Mouse (Mus musculus): ENCODE data around the gene Arcn1. TPM values are rescaled to one million over a fixed set of nuclear protein-coding genes. Genes with fewer than 3 reads are reported as not detected.
"Not testable (repeated sequence)": the region's sequence is repeated elsewhere in the genome, so short reads cannot be mapped to it uniquely, and the experiment has no call there.

Arcn1 gene
- polyA plus RNA-seq, 1 experiment from 2014 or later, result 98.1 TPM

GRCm38 (mm10) chr9:44798298-44798697 lies 30.7 kb upstream of the Arcn1 start:
- WGBS, result 37% methylated on average over 7 of the region's 7 CpGs

GRCm38 (mm10) chr9:44792842-44793241 lies 25.2 kb upstream of the Arcn1 start:
- no peak overlapping the region for H3K27ac ChIP-seq (replicated peaks)
- DNase-seq (ENCODE audit: low spot score) (no peak), ATAC-seq (ENCODE audit: low FRiP score, low TSS enrichment) (no peak)
- TF ChIP-seq CTCF (IDR thresholded peaks at IDR 0.05; ENCODE audit: low read depth), result no peak
- TF ChIP-seq EP300 (optimal IDR thresholded peaks at IDR 0.05), result no peak
- no peaks in the 10 kb centered on the region for H3K4me1 ChIP-seq (replicated peaks; ENCODE audit: control insufficient read depth, insufficient read depth)
- H3K9ac ChIP-seq (ENCODE audit: low read length), result no peak overlapping the region
- peaks cover 20% of the 10 kb centered on the region for H3K36me3 ChIP-seq (ENCODE audit: control insufficient read depth, insufficient read depth, low read length)
- no peaks in the 10 kb centered on the region for H3K27me3 ChIP-seq (ENCODE audit: control insufficient read depth, insufficient read depth, low read length)
- H3K9me3 ChIP-seq (ENCODE audit: control insufficient read depth, low read length), result no peaks in the 10 kb centered on the region
- no peak overlapping the region for H3K4me3 ChIP-seq (ENCODE audit: low read depth, low read length)
- no peak overlapping the region for H3K4me2 ChIP-seq (replicated peaks; ENCODE audit: low read depth)
- 80% methylated on average over 9 of the region's 9 CpGs for WGBS

More at GRCm38 (mm10) chr9:44798298-44798697, 30.7 kb upstream of the Arcn1 start:
- DNase-seq (ENCODE audit: low spot score) (no peak), ATAC-seq (ENCODE audit: low FRiP score, low TSS enrichment) (no peak)
- Histone ChIP-seq H3K36me3 (ENCODE audit: control insufficient read depth, insufficient read depth, low read length) (no peaks in the 10 kb centered on the region), H3K4me3 (ENCODE audit: low read depth, low read length) (no peak overlapping the region), H3K9me3 (ENCODE audit: control insufficient read depth, low read length) (no peaks in the 10 kb centered on the region), H3K4me2 (replicated peaks; ENCODE audit: low read depth) (peak overlapping the region; percentile 96; the same call in 1 of the 2 replicates), H3K9ac (ENCODE audit: low read length) (no peak overlapping the region), H3K4me1 (replicated peaks; ENCODE audit: control insufficient read depth, insufficient read depth) (no peaks in the 10 kb centered on the region), H3K27me3 (ENCODE audit: control insufficient read depth, insufficient read depth, low read length) (no peaks in the 10 kb centered on the region), H3K27ac (replicated peaks) (no peak overlapping the region)
- no peak for TF ChIP-seq EP300 (optimal IDR thresholded peaks at IDR 0.05)
- no peak for TF ChIP-seq CTCF (IDR thresholded peaks at IDR 0.05; ENCODE audit: low read depth)

- DNase-seq (ENCODE audit: low spot score) (peak; percentile 96), ATAC-seq (ENCODE audit: low FRiP score, low TSS enrichment) (peak; percentile 99)
- no peaks in the 10 kb centered on the region for H3K9me3 ChIP-seq (ENCODE audit: control insufficient read depth, low read length)
- H3K9ac ChIP-seq (ENCODE audit: low read length), result peak overlapping the region; percentile 77
- no peaks in the 10 kb centered on the region for H3K27me3 ChIP-seq (ENCODE audit: control insufficient read depth, insufficient read depth, low read length)
- H3K4me1 ChIP-seq (replicated peaks; ENCODE audit: control insufficient read depth, insufficient read depth), result 0 out of 2 replicates have a peak, but pooled peaks cover 2% of the 10 kb centered on the region
- peak overlapping the region; percentile 68 for H3K4me3 ChIP-seq (ENCODE audit: low read depth, low read length)
- peak overlapping the region; percentile 89 for H3K27ac ChIP-seq (replicated peaks)
- H3K36me3 ChIP-seq (ENCODE audit: control insufficient read depth, insufficient read depth, low read length), result no peaks in the 10 kb centered on the region
- H3K4me2 ChIP-seq (replicated peaks; ENCODE audit: low read depth), result peak overlapping the region; percentile 87
- TF ChIP-seq EP300 (optimal IDR thresholded peaks at IDR 0.05), result peak; percentile 86
- TF ChIP-seq CTCF (IDR thresholded peaks at IDR 0.05; ENCODE audit: low read depth), result peak; percentile 95
- under 1% methylated on average over 41 of the region's 41 CpGs for WGBS
Observed at GRCm38 (mm10) chr9:44772750-44773651, 5.4 kb upstream of the Arcn1 start.

GRCm38 (mm10) chr9:44772392-44772749 lies 4.7 kb upstream of the Arcn1 start:
- no peak for TF ChIP-seq EP300 (optimal IDR thresholded peaks at IDR 0.05)
- TF ChIP-seq CTCF (IDR thresholded peaks at IDR 0.05; ENCODE audit: low read depth), result no peak
- Histone ChIP-seq H3K4me1 (replicated peaks; ENCODE audit: control insufficient read depth, insufficient read depth) (0 out of 2 replicates have a peak, but pooled peaks cover 2% of the 10 kb centered on the region), H3K4me2 (replicated peaks; ENCODE audit: low read depth) (no peak overlapping the region), H3K9ac (ENCODE audit: low read length) (no peak overlapping the region), H3K27ac (replicated peaks) (peak overlapping the region; percentile 74), H3K36me3 (ENCODE audit: control insufficient read depth, insufficient read depth, low read length) (no peaks in the 10 kb centered on the region), H3K27me3 (ENCODE audit: control insufficient read depth, insufficient read depth, low read length) (no peaks in the 10 kb centered on the region), H3K9me3 (ENCODE audit: control insufficient read depth, low read length) (no peaks in the 10 kb centered on the region), H3K4me3 (ENCODE audit: low read depth, low read length) (no peak overlapping the region)
- DNase-seq (ENCODE audit: low spot score) (no peak), ATAC-seq (ENCODE audit: low FRiP score, low TSS enrichment) (no peak)
- WGBS, result 19% methylated on average over 5 of the region's 5 CpGs

- 92% methylated on average over 5 of the region's 5 CpGs for WGBS
- TF ChIP-seq CTCF (IDR thresholded peaks at IDR 0.05; ENCODE audit: low read depth) (peak; percentile 25; the same call in 1 of the 2 replicates), EP300 (optimal IDR thresholded peaks at IDR 0.05) (no peak)
Observed at GRCm38 (mm10) chr9:44771376-44771775, 3.7 kb upstream of the Arcn1 start.

GRCm38 (mm10) chr9:44768029-44768394 lies 367 bp upstream of the Arcn1 start:
- H3K27ac ChIP-seq (replicated peaks); ATAC-seq (ENCODE audit: low FRiP score, low TSS enrichment); H3K36me3 ChIP-seq (ENCODE audit: control insufficient read depth, insufficient read depth, low read length); H3K9ac ChIP-seq (ENCODE audit: low read length); H3K4me1 ChIP-seq (replicated peaks; ENCODE audit: control insufficient read depth, insufficient read depth); DNase-seq (ENCODE audit: low spot score); H3K27me3 ChIP-seq (ENCODE audit: control insufficient read depth, insufficient read depth, low read length); H3K9me3 ChIP-seq (ENCODE audit: control insufficient read depth, low read length): not testable (repeated sequence)
- peak overlapping the region; percentile 98 for H3K4me3 ChIP-seq (ENCODE audit: low read depth, low read length)
- H3K4me2 ChIP-seq (replicated peaks; ENCODE audit: low read depth), result peak overlapping the region; percentile 55; the same call in 1 of the 2 replicates
- WGBS, result 42% methylated on average over 7 of the region's 9 CpGs

More at GRCm38 (mm10) chr9:44771376-44771775, 3.7 kb upstream of the Arcn1 start:
- H3K36me3 ChIP-seq (ENCODE audit: control insufficient read depth, insufficient read depth, low read length), result no peaks in the 10 kb centered on the region
- H3K4me2 ChIP-seq (replicated peaks; ENCODE audit: low read depth), result no peak overlapping the region
- 0 out of 2 replicates have a peak, but pooled peaks cover 2% of the 10 kb centered on the region for H3K4me1 ChIP-seq (replicated peaks; ENCODE audit: control insufficient read depth, insufficient read depth)
- H3K27me3 ChIP-seq (ENCODE audit: control insufficient read depth, insufficient read depth, low read length), result no peaks in the 10 kb centered on the region
- no peaks in the 10 kb centered on the region for H3K9me3 ChIP-seq (ENCODE audit: control insufficient read depth, low read length)
- no peak overlapping the region for H3K4me3 ChIP-seq (ENCODE audit: low read depth, low read length)
- no peak overlapping the region for H3K27ac ChIP-seq (replicated peaks)
- H3K9ac ChIP-seq (ENCODE audit: low read length), result no peak overlapping the region
- no peak for ATAC-seq (ENCODE audit: low FRiP score, low TSS enrichment)
- DNase-seq (ENCODE audit: low spot score), result no peak
